Mouse (Mus musculus) MEL (cell line): Measurements from ENCODE around the gene Enpp6. TPM values are rescaled to one million over a fixed set of nuclear protein-coding genes. Genes with fewer than 3 reads are reported as not detected.

Experiments used
- DNase-seq: peaks from one replicate; pipeline ENCODE4 v3.0.0; 2011; ENCODE audit warnings: low read depth, low spot score
- H3K27ac ChIP-seq: 2 replicates; pipeline ENCODE4 v1.5.1; 2012; ENCODE audit warnings: low read depth, mild to moderate bottlenecking, control low read depth, low read length, moderate library complexity; ENCODE audit not compliant: control insufficient read depth
- H3K27me3 ChIP-seq, 2 experiments: fragments of 150-350 bp in 1 of 2; sonication (generic) in 1 of 2; 2 replicates each; pipeline ENCODE4 v1.6.1; 2012; ENCODE audit warnings: low read length in 2 of 2, mild to moderate bottlenecking in 2 of 2, improper control_type of control experiment in 1 of 2, moderate library complexity in 1 of 2; ENCODE audit not compliant: insufficient read depth in 2 of 2, control insufficient read depth in 1 of 2
- H3K36me3 ChIP-seq, 2 experiments: 2 replicates each; pipeline ENCODE4 v1.6.1; 2012 to 2014; ENCODE audit warnings: low read length in 2 of 2, improper control_type of control experiment in 1 of 2, inconsistent platforms in 1 of 2, mild to moderate bottlenecking in 1 of 2; ENCODE audit not compliant: insufficient read depth in 2 of 2, control insufficient read depth in 1 of 2
- H3K4me1 ChIP-seq, 2 experiments: fragments of 150-350 bp in 1 of 2; sonication (generic) in 1 of 2; 2 replicates each; pipeline ENCODE4 v1.6.1; 2012; ENCODE audit warnings: low read length in 2 of 2, improper control_type of control experiment in 1 of 2, mild to moderate bottlenecking in 1 of 2; ENCODE audit not compliant: insufficient read depth in 2 of 2, control insufficient read depth in 1 of 2
- H3K4me3 ChIP-seq, 2 experiments: fragments of 150-350 bp in 1 of 2; sonication (generic) in 1 of 2; 2 replicates each; pipeline ENCODE4 v1.5.1; 2012; ENCODE audit warnings: low read depth in 2 of 2, low read length in 2 of 2, mild to moderate bottlenecking in 2 of 2, moderate library complexity in 2 of 2, control low read depth in 1 of 2, improper control_type of control experiment in 1 of 2; ENCODE audit not compliant: control insufficient read depth in 1 of 2, insufficient read depth in 1 of 2
- H3K79me2 ChIP-seq: 2 replicates; pipeline ENCODE4 v1.6.1; 2012; ENCODE audit warnings: mild to moderate bottlenecking, low read length, moderate library complexity; ENCODE audit not compliant: control insufficient read depth, poor library complexity, insufficient read depth
- H3K9ac ChIP-seq: 2 replicates; pipeline ENCODE4 v1.6.1; 2012; ENCODE audit warnings: low read depth, mild to moderate bottlenecking, control low read depth, low read length, moderate library complexity; ENCODE audit not compliant: control insufficient read depth, poor library complexity, severe bottlenecking
- H3K9me3 ChIP-seq: fragments of 150-350 bp; sonication (generic); replicated peaks from 2 replicates; pipeline ENCODE4 v1.6.1; 2012; ENCODE audit warnings: mild to moderate bottlenecking, low read length, improper control_type of control experiment, moderate library complexity; ENCODE audit not compliant: insufficient read depth
- CHD1 ChIP-seq: IDR thresholded peaks from 2 replicates; pipeline ENCODE4 v1.6.1; 2012; ENCODE audit warnings: low read depth, mild to moderate bottlenecking, inconsistent platforms, low read length, improper control_type of control experiment
- CHD2 ChIP-seq: IDR thresholded peaks from 2 replicates; pipeline ENCODE4 v1.6.1; 2011; ENCODE audit warnings: low read length, improper control_type of control experiment
- E2F4 ChIP-seq: IDR thresholded peaks from 2 replicates; pipeline ENCODE4 v1.6.1; 2011; ENCODE audit warnings: low read depth, low read length, improper control_type of control experiment, borderline replicate concordance
- ELF1 ChIP-seq: IDR thresholded peaks from 2 replicates; pipeline ENCODE4 v1.6.1; 2014; ENCODE audit warnings: low read depth, mild to moderate bottlenecking, inconsistent platforms, low read length, improper control_type of control experiment, moderate library complexity
- EP300 ChIP-seq, 2 experiments: IDR thresholded peaks; 2 replicates each; pipeline ENCODE4 v1.6.1; 2011; ENCODE audit warnings: improper control_type of control experiment in 2 of 2, low read length in 2 of 2, low read depth in 1 of 2, mild to moderate bottlenecking in 1 of 2
- ETS1 ChIP-seq: IDR thresholded peaks from 2 replicates; pipeline ENCODE4 v1.6.1; 2012; ENCODE audit warnings: low read depth, mild to moderate bottlenecking, inconsistent platforms, low read length, improper control_type of control experiment, moderate library complexity
- GABPA ChIP-seq: IDR thresholded peaks from 2 replicates; pipeline ENCODE4 v1.6.1; 2012; ENCODE audit warnings: low read depth, mild to moderate bottlenecking, inconsistent platforms, low read length, improper control_type of control experiment, moderate library complexity
- HCFC1 ChIP-seq: IDR thresholded peaks from 2 replicates; pipeline ENCODE4 v1.6.1; 2012; ENCODE audit warnings: low read depth, mild to moderate bottlenecking, inconsistent platforms, low read length, improper control_type of control experiment, moderate library complexity
- JUND ChIP-seq: IDR thresholded peaks from 2 replicates; pipeline ENCODE4 v1.6.1; 2011; ENCODE audit warnings: low read depth, mild to moderate bottlenecking, improper control_type of control experiment, low read length
- MAFK ChIP-seq: IDR thresholded peaks from 2 replicates; pipeline ENCODE4 v1.6.1; 2011; ENCODE audit warnings: low read depth, mild to moderate bottlenecking, low read length, improper control_type of control experiment, borderline replicate concordance
- MAZ ChIP-seq: IDR thresholded peaks from 2 replicates; pipeline ENCODE4 v1.6.1; 2012; ENCODE audit warnings: low read depth, mild to moderate bottlenecking, inconsistent platforms, low read length, improper control_type of control experiment
- MYB ChIP-seq: IDR thresholded peaks from 2 replicates; pipeline ENCODE4 v1.6.1; 2011; ENCODE audit warnings: mild to moderate bottlenecking, low read depth, low read length, improper control_type of control experiment
- MYC ChIP-seq: IDR thresholded peaks from 2 replicates; pipeline ENCODE4 v1.6.1; 2011; ENCODE audit warnings: low read depth, mild to moderate bottlenecking, low read length, improper control_type of control experiment, moderate library complexity
- POLR2AphosphoS2 ChIP-seq: IDR thresholded peaks from 2 replicates; pipeline ENCODE4 v1.6.1; 2011; ENCODE audit warnings: low read length, improper control_type of control experiment
- RAD21 ChIP-seq: IDR thresholded peaks from 2 replicates; pipeline ENCODE4 v1.6.1; 2011; ENCODE audit warnings: mild to moderate bottlenecking, low read depth, low read length, improper control_type of control experiment
- RCOR1 ChIP-seq: IDR thresholded peaks from 2 replicates; pipeline ENCODE4 v1.6.1; 2012; ENCODE audit warnings: low read depth, mild to moderate bottlenecking, inconsistent platforms, low read length, improper control_type of control experiment
- SIN3A ChIP-seq: IDR thresholded peaks from 2 replicates; pipeline ENCODE4 v1.6.1; 2012; ENCODE audit warnings: low read length, improper control_type of control experiment, inconsistent platforms
- SMC3 ChIP-seq: IDR thresholded peaks from 2 replicates; pipeline ENCODE4 v1.6.1; 2011; ENCODE audit warnings: low read depth, low read length, improper control_type of control experiment
- TAL1 ChIP-seq: IDR thresholded peaks from 2 replicates; pipeline ENCODE4 v1.6.1; 2012; ENCODE audit warnings: mild to moderate bottlenecking, inconsistent platforms, low read length, moderate library complexity, mixed read lengths
- TCF12 ChIP-seq: IDR thresholded peaks from 2 replicates; pipeline ENCODE4 v1.6.1; 2014; ENCODE audit warnings: low read depth, mild to moderate bottlenecking, inconsistent platforms, low read length, improper control_type of control experiment, moderate library complexity
- USF1 ChIP-seq: IDR thresholded peaks from 2 replicates; pipeline ENCODE4 v1.6.1; 2014; ENCODE audit warnings: low read depth, mild to moderate bottlenecking, inconsistent platforms, low read length, improper control_type of control experiment, moderate library complexity
- USF2 ChIP-seq, 2 experiments: IDR thresholded peaks; 2 replicates each; pipeline ENCODE4 v1.6.1; 2011 to 2012; ENCODE audit warnings: improper control_type of control experiment in 2 of 2, low read length in 2 of 2, borderline replicate concordance in 1 of 2, inconsistent platforms in 1 of 2, low read depth in 1 of 2, mild to moderate bottlenecking in 1 of 2; ENCODE audit not compliant: insufficient read depth in 1 of 2
- ZC3H11A ChIP-seq: IDR thresholded peaks from 2 replicates; pipeline ENCODE4 v1.6.1; 2012; ENCODE audit warnings: low read depth, mild to moderate bottlenecking, inconsistent platforms, low read length, improper control_type of control experiment
- ZKSCAN1 ChIP-seq: IDR thresholded peaks from 2 replicates; pipeline ENCODE4 v1.6.1; 2012; ENCODE audit warnings: low read depth, mild to moderate bottlenecking, inconsistent platforms, low read length, improper control_type of control experiment, moderate library complexity
- polyA plus RNA-seq, 2 experiments: library from polyadenylated mRNA; stranded (reverse) in 1 of 2; unstranded in 1 of 2; fragments of >175 nt in 1 of 2; fragments of >200 nt in 1 of 2; gene quantifications; 2 replicates each; pipeline versions ENCODE4 v1.2.1 to v1.2.4; 2012; ENCODE audit warnings: low replicate concordance in 2 of 2, low read depth in 1 of 2; ENCODE audit not compliant: insufficient read length in 2 of 2, insufficient read depth in 1 of 2, missing spikeins in 1 of 2
- total RNA-seq: library from RNA; depleted of rRNA; stranded (reverse); fragments of 300-350 nt; gene quantifications from 2 replicates; pipeline ENCODE4 v1.2.3, GENCODE M21; 2012

Gene Enpp6
- total and polyA plus RNA-seq, 3 experiments = not detected

DNA sequence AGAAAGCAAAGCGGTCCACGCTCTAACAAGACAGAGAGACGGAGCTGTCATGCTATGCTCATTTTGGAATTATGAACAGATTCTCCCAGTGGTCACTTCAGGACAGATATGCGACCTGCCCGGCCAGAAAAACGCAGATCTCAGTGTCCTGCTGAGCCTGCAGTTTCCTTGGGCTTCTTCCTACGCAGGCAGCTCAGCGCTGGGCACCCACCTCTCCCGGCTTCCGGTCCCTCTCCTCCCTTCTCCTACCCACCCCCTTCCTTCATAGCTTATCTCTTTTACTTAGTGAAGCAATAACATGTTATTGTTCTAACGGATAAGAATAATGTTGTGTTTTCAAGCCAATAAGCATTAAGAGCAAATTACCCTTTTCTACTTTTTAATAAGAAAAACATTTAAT, 2.0 kb upstream of the Enpp6 start:
- Histone ChIP-seq H3K79me2 (no peaks in the 10 kb centered on the region), H3K27ac (no peak overlapping the region)
- TF ChIP-seq MYB (no peak), MYC (no peak), E2F4 (no peak), TAL1 (no peak), SMC3 (no peak), MAFK (no peak), MAZ (no peak), USF2 (IDR thresholded peaks at IDR 0.05; ENCODE audit: borderline replicate concordance in 1 of 2, insufficient read depth in 1 of 2, low read depth in 1 of 2, low read length in 2 of 2) (no peak), CHD1 (no peak), JUND (no peak), GABPA (no peak), ELF1 (no peak), EP300 (IDR thresholded peaks at IDR 0.05; ENCODE audit: low read depth in 1 of 2, low read length in 2 of 2) (no peak), CHD2 (no peak), USF1 (no peak), ZKSCAN1 (no peak), HCFC1 (no peak), RCOR1 (no peak)

DNA sequence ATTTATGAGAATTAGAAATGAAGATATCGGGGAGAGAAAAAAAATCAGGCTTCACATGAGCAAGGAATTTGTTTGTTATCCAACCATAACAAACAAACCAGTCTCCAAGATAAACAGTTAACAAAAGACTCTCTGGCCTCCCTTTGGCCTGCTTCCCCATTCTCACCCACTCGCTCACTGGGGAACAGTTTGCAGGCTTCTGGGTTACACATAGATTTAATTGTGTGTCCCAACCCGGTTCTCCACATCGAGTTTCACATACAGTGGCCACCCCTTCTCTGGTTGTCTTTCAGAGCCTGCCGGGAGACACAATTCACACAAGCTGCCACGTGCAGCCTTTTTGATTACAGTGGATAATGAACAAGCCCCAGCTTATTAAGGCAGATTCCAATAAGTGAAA, 1.7 kb downstream of the Enpp6 start:
- TF ChIP-seq MYC = no peak
- no peak for TF ChIP-seq POLR2AphosphoS2
- TF ChIP-seq ETS1 = no peak
- TF ChIP-seq ZC3H11A = no peak
- no peak for TF ChIP-seq USF1
- no peak for TF ChIP-seq TCF12
- TF ChIP-seq SIN3A = no peak
- TF ChIP-seq RAD21 = no peak
- TF ChIP-seq, all 39 proteins: peak for 0
- Histone ChIP-seq H3K4me1 (no peaks in the 10 kb centered on the region), H3K27ac (no peak overlapping the region)

More for the DNA sequence above, 2.0 kb upstream of the Enpp6 start:
- DNase-seq = no peak
- 0 out of 4 replicates have a peak, but pooled peaks cover 0 to 1% of the 10 kb centered on the region in 2 experiments for H3K27me3 ChIP-seq
- no peaks in the 10 kb centered on the region for H3K36me3 ChIP-seq
- H3K9me3 ChIP-seq = no peaks in the 10 kb centered on the region
- no peaks in the 10 kb centered on the region for H3K4me1 ChIP-seq
- no peak overlapping the region for H3K4me3 ChIP-seq
- no peak overlapping the region for H3K9ac ChIP-seq

More for the DNA sequence above, 1.7 kb downstream of the Enpp6 start:
- H3K4me3 ChIP-seq = no peak overlapping the region
- no peak overlapping the region for H3K9ac ChIP-seq
- H3K36me3 ChIP-seq = no peaks in the 10 kb centered on the region
- H3K79me2 ChIP-seq = no peaks in the 10 kb centered on the region
- DNase-seq = no peak
- 0 out of 4 replicates have a peak, but pooled peaks cover 0 to under 1% of the 10 kb centered on the region in 2 experiments for H3K27me3 ChIP-seq
- H3K9me3 ChIP-seq = no peaks in the 10 kb centered on the region
